In the genomic region with DNA sequence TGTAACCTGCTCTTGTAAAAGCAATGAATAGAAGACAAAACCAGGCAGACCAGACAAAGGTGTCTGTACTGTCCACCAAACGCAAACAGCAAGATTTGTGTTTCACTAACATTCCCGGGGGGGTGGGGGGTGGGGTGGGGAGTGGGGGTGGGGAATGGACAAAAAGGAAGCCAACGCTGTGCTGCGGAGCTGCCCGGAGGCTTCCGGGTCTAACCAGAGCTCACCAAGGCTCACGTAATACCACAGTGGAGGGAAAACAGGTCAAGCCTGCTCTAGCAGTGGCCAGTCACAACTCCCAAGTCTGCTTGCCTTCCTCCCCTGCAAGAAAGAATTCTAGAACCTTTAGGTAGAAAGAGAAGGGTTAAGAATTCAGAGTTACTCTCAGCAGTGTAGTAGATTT, we compare ENCODE assay signal across 11 mouse cellular contexts. TPM values are rescaled to one million over a fixed set of nuclear protein-coding genes. Genes with fewer than 3 reads are reported as not detected.
DNase-seq lines count a peak whose midpoint lies in the region; ATAC-seq lines count a peak whose summit lies in the region.
"Had no signal": no experiment of that assay in that cellular context is flagged by ENCODE, and none has a peak within 500 bp of the region (broad histone marks: within the 10 kb centered on the region; RNA-seq: fewer than 3 reads in every experiment).

No protein-coding gene starts in this region.

- H3K36me3 ChIP-seq in heart, embryonic 14.5 days (ENCODE audit: control insufficient read depth, insufficient read depth, low read length) = no peaks in the 10 kb centered on the region
- H3K36me3 ChIP-seq in embryonic facial prominence, embryonic 14.5 days (ENCODE audit: control insufficient read depth, insufficient read depth, low read length) = no peaks in the 10 kb centered on the region
- H3K36me3 ChIP-seq in intestine, embryonic 16.5 days (ENCODE audit: control insufficient read depth, insufficient read depth, low read length) = no peaks in the 10 kb centered on the region
- H3K36me3 ChIP-seq in midbrain, embryonic 15.5 days (replicated peaks) = no peaks in the 10 kb centered on the region

- intact Hi-C loops in heart, postnatal 36 days (cut with DNase I) = no loop called here

- DNase-seq in heart, postnatal 36 days = no peak
- DNase-seq in embryonic facial prominence, embryonic 14.5 days (ENCODE audit: low spot score) = no peak
- DNase-seq in layer of hippocampus, postnatal 25 days (ENCODE audit: extremely low spot score in 1 of 2, low spot score in 1 of 2) = no peak
- DNase-seq in spleen, postnatal 36 days (ENCODE audit: low spot score in 2 of 2) = no peak
- DNase-seq in layer of hippocampus, adult 18-20 months (ENCODE audit: low spot score in 2 of 2) = no peak

- 65% methylated on average over 7 of the region's 7 CpGs for WGBS in heart, embryonic 14.5 days
- 59% methylated on average over 7 of the region's 7 CpGs for WGBS in embryonic facial prominence, embryonic 14.5 days
- WGBS in intestine, embryonic 16.5 days = 49% methylated on average over 7 of the region's 7 CpGs
- WGBS in midbrain, embryonic 15.5 days = 50% methylated on average over 7 of the region's 7 CpGs

- H3K27me3 ChIP-seq in heart, embryonic 14.5 days (ENCODE audit: control insufficient read depth, insufficient read depth, low read length) = no peaks in the 10 kb centered on the region
- H3K27me3 ChIP-seq in embryonic facial prominence, embryonic 14.5 days (replicated peaks; ENCODE audit: control insufficient read depth, insufficient read depth, low read length) = no peaks in the 10 kb centered on the region
- no peaks in the 10 kb centered on the region for H3K27me3 ChIP-seq in intestine, embryonic 16.5 days (replicated peaks; ENCODE audit: control insufficient read depth, insufficient read depth, low read length)
- H3K27me3 ChIP-seq in midbrain, embryonic 15.5 days (replicated peaks) = no peaks in the 10 kb centered on the region

- H3K9me3 ChIP-seq in heart, embryonic 14.5 days (ENCODE audit: control insufficient read depth, low read length) = no peaks in the 10 kb centered on the region
- no peaks in the 10 kb centered on the region for H3K9me3 ChIP-seq in embryonic facial prominence, embryonic 14.5 days (ENCODE audit: control insufficient read depth, low read length)
- no peaks in the 10 kb centered on the region for H3K9me3 ChIP-seq in intestine, embryonic 16.5 days (ENCODE audit: control insufficient read depth, low read length)
- H3K9me3 ChIP-seq in midbrain, embryonic 15.5 days = no peaks in the 10 kb centered on the region

- H3K4me2 ChIP-seq in heart, embryonic 14.5 days (ENCODE audit: low read length) = peak overlapping the region; percentile 95
- H3K4me2 ChIP-seq in embryonic facial prominence, embryonic 14.5 days (ENCODE audit: low read depth, low read length) = no peak overlapping the region
- peak overlapping the region; percentile 98 for H3K4me2 ChIP-seq in intestine, embryonic 16.5 days (ENCODE audit: low read depth, low read length)
- peak overlapping the region; percentile 73 for H3K4me2 ChIP-seq in midbrain, embryonic 15.5 days

- H3K4me3 ChIP-seq in heart, embryonic 14.5 days (ENCODE audit: control insufficient read depth in 1 of 2, insufficient read depth in 1 of 2, low read depth in 1 of 2, low read length in 2 of 2) = no peak overlapping the region
- no peak overlapping the region for H3K4me3 ChIP-seq in embryonic facial prominence, embryonic 14.5 days (ENCODE audit: low read depth, low read length)
- H3K4me3 ChIP-seq in intestine, embryonic 16.5 days (ENCODE audit: low read length) = no peak overlapping the region
- peak overlapping the region; percentile 42; the same call in 1 of the 2 replicates for H3K4me3 ChIP-seq in midbrain, embryonic 15.5 days

- H3K9ac ChIP-seq in heart, embryonic 14.5 days (ENCODE audit: low read length) = peak overlapping the region; percentile 93; the same call in 1 of the 2 replicates
- no peak overlapping the region for H3K9ac ChIP-seq in embryonic facial prominence, embryonic 14.5 days (ENCODE audit: low read depth, low read length)
- peak overlapping the region; percentile 91; the same call in 1 of the 2 replicates for H3K9ac ChIP-seq in intestine, embryonic 16.5 days (ENCODE audit: low read depth, low read length)
- 0 out of 2 replicates have a peak overlapping the region, but pooled peaks have one; percentile 70 for H3K9ac ChIP-seq in midbrain, embryonic 15.5 days

- no peak for ATAC-seq in heart, embryonic 14.5 days (ENCODE audit: insufficient number of reproducible peaks, insufficient read depth, low FRiP score, low read depth)
- ATAC-seq in embryonic facial prominence, embryonic 14.5 days (ENCODE audit: low read depth) = no peak
- ATAC-seq in intestine, embryonic 16.5 days = no peak
- no peak for ATAC-seq in midbrain, embryonic 15.5 days (replicated peaks)
- ATAC-seq: CD4-positive, CD25-positive, alpha-beta regulatory T cell, adult 4 months had no signal

- peaks cover 15 to 22% of the 10 kb centered on the region in 2 experiments for H3K4me1 ChIP-seq in heart, embryonic 14.5 days (ENCODE audit: control insufficient read depth in 2 of 2, insufficient read depth in 2 of 2, low read length in 2 of 2)
- H3K4me1 ChIP-seq in embryonic facial prominence, embryonic 14.5 days (ENCODE audit: control insufficient read depth, insufficient read depth, low read length) = peaks cover 12% of the 10 kb centered on the region
- H3K4me1 ChIP-seq in intestine, embryonic 16.5 days (ENCODE audit: control insufficient read depth, insufficient read depth, low read length) = peaks cover 17% of the 10 kb centered on the region
- H3K4me1 ChIP-seq in midbrain, embryonic 15.5 days = peaks cover 28% of the 10 kb centered on the region

- peak overlapping the region; percentile 99 to 100 for H3K27ac ChIP-seq in heart, embryonic 14.5 days (replicated peaks in 1 of 2; ENCODE audit: control insufficient read depth in 1 of 2, insufficient read depth in 1 of 2, low read depth in 2 of 2, low read length in 2 of 2)
- peak overlapping the region; percentile 96; the same call in 1 of the 2 replicates for H3K27ac ChIP-seq in embryonic facial prominence, embryonic 14.5 days (replicated peaks; ENCODE audit: low read depth, low read length)
- peak overlapping the region; percentile 100 for H3K27ac ChIP-seq in intestine, embryonic 16.5 days (ENCODE audit: low read length)
- peak overlapping the region; percentile 98 for H3K27ac ChIP-seq in midbrain, embryonic 15.5 days

RNA-seq across cellular contexts. Expression of gene Actg1, which starts 30.9 kb away (rescaled TPM):
- 979 and 1,136 TPM in 2 replicates for polyA plus RNA-seq in heart, embryonic 14.5 days (2014; fragmentation: Nextera tagmentation; extraction: Ambion mirVana)
- total RNA-seq in heart, postnatal 36 days (2021) = 100 to 1,000 TPM; 218 to 338 TPM
- 2,264 and 2,593 TPM in 2 replicates for polyA plus RNA-seq in embryonic facial prominence, embryonic 14.5 days (2014; fragmentation: Nextera tagmentation; extraction: Ambion mirVana)
- 2,886 and 2,944 TPM in 2 replicates for polyA plus RNA-seq in intestine, embryonic 16.5 days (2015; fragmentation: Nextera tagmentation; extraction: Ambion mirVana)
- 4,418 and 4,467 TPM in 2 replicates for polyA plus RNA-seq in midbrain, embryonic 15.5 days (2015; fragmentation: Nextera tagmentation; extraction: Ambion mirVana)
- total RNA-seq in layer of hippocampus, postnatal 25 days (2021) = 1,000 to 10,000 TPM; 1,451 to 1,562 TPM
- 1,000 to 10,000 TPM; 1,279 to 1,291 TPM for total RNA-seq in layer of hippocampus, adult 18-20 months (2021)

RNA-seq across cellular contexts. Expression of gene Fscn2, which starts 43.9 kb away (rescaled TPM):
- polyA plus RNA-seq in heart, embryonic 14.5 days (2014; fragmentation: Nextera tagmentation; extraction: Ambion mirVana) = 0.62 and 1.1 TPM in 2 replicates
- not detected for total RNA-seq in heart, postnatal 36 days (2021)
- polyA plus RNA-seq in embryonic facial prominence, embryonic 14.5 days (2014; fragmentation: Nextera tagmentation; extraction: Ambion mirVana) = 0.48 and 1.1 TPM in 2 replicates
- 0.55 TPM in 1 of 2 replicates, not detected in the other for polyA plus RNA-seq in intestine, embryonic 16.5 days (2015; fragmentation: Nextera tagmentation; extraction: Ambion mirVana)
- polyA plus RNA-seq in midbrain, embryonic 15.5 days (2015; fragmentation: Nextera tagmentation; extraction: Ambion mirVana) = 0.84 and 1.4 TPM in 2 replicates
- total RNA-seq in layer of hippocampus, postnatal 25 days (2021) = under 1 TPM in 1 of 2 experiments, not detected in 1; 0.89 TPM
- total RNA-seq in layer of hippocampus, adult 18-20 months (2021) = under 1 TPM in 1 of 2 experiments, not detected in 1; 0.61 TPM
- total RNA-seq: layer of hippocampus, postnatal 10 days had no signal
- polyA plus RNA-seq: erythroblast, embryonic 14.5 days had no signal
